Mouse (Mus musculus): ENCODE data around the gene Psmb5.

DNA sequence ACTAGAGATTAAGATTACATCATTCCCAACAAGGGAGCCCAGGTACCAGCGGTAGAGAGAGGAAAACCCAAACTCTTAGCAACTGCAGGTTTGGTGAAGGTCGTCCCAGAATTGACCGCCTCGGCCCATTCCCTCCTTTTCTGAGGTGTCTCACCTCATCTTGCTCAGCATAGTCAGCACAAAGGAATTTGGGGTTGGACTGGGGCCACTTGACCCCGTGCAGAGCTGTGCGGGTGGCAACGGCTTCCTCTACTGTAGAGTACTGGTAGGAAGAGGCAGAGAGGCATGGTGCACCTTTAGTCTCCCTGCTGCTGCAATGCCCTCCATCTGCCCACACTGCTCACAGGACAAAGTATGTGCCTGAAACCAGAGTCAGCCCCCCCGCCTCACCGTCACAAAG, 26.5 kb upstream of the Psmb5 start:
- TF ChIP-seq CTCF (IDR thresholded peaks at IDR 0.05; ENCODE audit: borderline replicate concordance, insufficient read depth, low read length): no peak
- TF ChIP-seq POLR2A (IDR thresholded peaks at IDR 0.05; ENCODE audit: low read depth, low read length): no peak

All from embryonic fibroblast, embryonic 13.5 days (primary cell).